Mouse (Mus musculus): ENCODE measurements around the gene Iqschfp. TPM values are rescaled to one million over a fixed set of nuclear protein-coding genes. Genes with fewer than 3 reads are reported as not detected.

The Iqschfp gene
- total RNA-seq, 1 experiment from 2014 or later = not detected

- no peak for DNase-seq
Measured at GRCm38 (mm10) chr3:68203934-68204467, 312.0 kb downstream of the Iqschfp start.

GRCm38 (mm10) chr3:68210422-68210821 lies 318.4 kb downstream of the Iqschfp start:
- DNase-seq = no peak

- DNase-seq = no peak
Measured at GRCm38 (mm10) chr3:68221452-68221851, 329.4 kb downstream of the Iqschfp start.

- no peak for DNase-seq
Measured at GRCm38 (mm10) chr3:68239887-68240286, 347.9 kb downstream of the Iqschfp start.

GRCm38 (mm10) chr3:68243239-68243638 lies 351.2 kb downstream of the Iqschfp start:
- DNase-seq = no peak

- DNase-seq = no peak
Measured at GRCm38 (mm10) chr3:68246154-68246553, 354.1 kb downstream of the Iqschfp start.

GRCm38 (mm10) chr3:68250589-68250988 lies 358.6 kb downstream of the Iqschfp start:
- DNase-seq = no peak

GRCm38 (mm10) chr3:68252335-68252734 lies 360.3 kb downstream of the Iqschfp start:
- no peak for DNase-seq

- DNase-seq = no peak
Measured at GRCm38 (mm10) chr3:68262304-68262703, 370.3 kb downstream of the Iqschfp start.

- DNase-seq = no peak
Measured at GRCm38 (mm10) chr3:68267905-68268304, 375.9 kb downstream of the Iqschfp start.

- no peak for DNase-seq
Measured at GRCm38 (mm10) chr3:68269251-68269650, 377.2 kb downstream of the Iqschfp start.

- DNase-seq = no peak
Measured at GRCm38 (mm10) chr3:68270246-68270645, 378.2 kb downstream of the Iqschfp start.

GRCm38 (mm10) chr3:68271457-68271856 lies 379.4 kb downstream of the Iqschfp start:
- no peak for DNase-seq

- no peak for DNase-seq
Measured at GRCm38 (mm10) chr3:68271881-68272280, 379.8 kb downstream of the Iqschfp start.

GRCm38 (mm10) chr3:68282844-68283594 lies 391.0 kb downstream of the Iqschfp start:
- DNase-seq = no peak

GRCm38 (mm10) chr3:68283595-68283991 lies 391.6 kb downstream of the Iqschfp start:
- DNase-seq = no peak

- DNase-seq = no peak
Measured at GRCm38 (mm10) chr3:68284500-68284899, 392.5 kb downstream of the Iqschfp start.

- no peak for DNase-seq
Measured at GRCm38 (mm10) chr3:68296752-68297151, 404.7 kb downstream of the Iqschfp start.

- DNase-seq = no peak
Measured at GRCm38 (mm10) chr3:68305647-68306046, 413.6 kb downstream of the Iqschfp start.

GRCm38 (mm10) chr3:68306726-68307125 lies 414.7 kb downstream of the Iqschfp start:
- DNase-seq = no peak

- no peak for DNase-seq
Measured at GRCm38 (mm10) chr3:68325575-68325974, 433.5 kb downstream of the Iqschfp start.

GRCm38 (mm10) chr3:68332515-68332914 lies 440.5 kb downstream of the Iqschfp start:
- no peak for DNase-seq

- DNase-seq = no peak
Measured at GRCm38 (mm10) chr3:68335501-68335900, 443.5 kb downstream of the Iqschfp start.

GRCm38 (mm10) chr3:68350624-68351023 lies 458.6 kb downstream of the Iqschfp start:
- no peak for DNase-seq

All from adrenal gland, postnatal 25 days (tissue).